Mouse (Mus musculus) layer of hippocampus, postnatal 14 days (tissue): Measurements from ENCODE around the gene Sp100. TPM values are rescaled to one million over a fixed set of nuclear protein-coding genes. Genes with fewer than 3 reads are reported as not detected.

Source experiments
- DNase-seq, 2 experiments: peaks; one replicate each; pipeline ENCODE4 v3.0.0; 2021 to 2022; ENCODE audit warnings: low spot score in 2 of 2, mixed read lengths in 1 of 2
- total RNA-seq, 2 experiments: library from RNA; stranded (reverse); gene quantifications; 2 replicates each; pipeline ENCODE4 v1.2.3; 2021

Gene Sp100
- total RNA-seq, 2 experiments from 2014 or later: 0.43 to 0.44 TPM

GRCm38 (mm10) chr1:85697721-85698493, 48.1 kb downstream of the Sp100 start:
- no peak for DNase-seq

GRCm38 (mm10) chr1:85702531-85702930, 52.7 kb downstream of the Sp100 start:
- DNase-seq: no peak

- peak; percentile 36 to 41 for DNase-seq
Measured at GRCm38 (mm10) chr1:85703245-85704186, 53.7 kb downstream of the Sp100 start.

- no peak for DNase-seq
Measured at GRCm38 (mm10) chr1:85705552-85705951, 55.8 kb downstream of the Sp100 start.

- DNase-seq: no peak
Measured at GRCm38 (mm10) chr1:85706754-85707153, 57.0 kb downstream of the Sp100 start.

GRCm38 (mm10) chr1:85714501-85714900, 64.7 kb downstream of the Sp100 start:
- no peak for DNase-seq

- no peak for DNase-seq
Measured at GRCm38 (mm10) chr1:85716447-85717027, 66.7 kb downstream of the Sp100 start.

- no peak for DNase-seq
Measured at GRCm38 (mm10) chr1:85719049-85719448, 69.3 kb downstream of the Sp100 start.

- DNase-seq: no peak
Measured at GRCm38 (mm10) chr1:85720220-85720893, 70.6 kb downstream of the Sp100 start.

GRCm38 (mm10) chr1:85730471-85730870, 80.7 kb downstream of the Sp100 start:
- no peak for DNase-seq

- DNase-seq: no peak
Measured at GRCm38 (mm10) chr1:85732581-85732980, 82.8 kb downstream of the Sp100 start.

- no peak for DNase-seq
Measured at GRCm38 (mm10) chr1:85734511-85734910, 84.7 kb downstream of the Sp100 start.

- no peak for DNase-seq
Measured at GRCm38 (mm10) chr1:85735463-85736123, 85.8 kb downstream of the Sp100 start.

GRCm38 (mm10) chr1:85736355-85737184, 86.8 kb downstream of the Sp100 start:
- peak; percentile 66 to 81 for DNase-seq

- DNase-seq: no peak
Measured at GRCm38 (mm10) chr1:85739000-85739399, 89.2 kb downstream of the Sp100 start.

GRCm38 (mm10) chr1:85739819-85740218, 90.0 kb downstream of the Sp100 start:
- no peak for DNase-seq

- no peak for DNase-seq
Measured at GRCm38 (mm10) chr1:85740923-85741322, 91.1 kb downstream of the Sp100 start.

GRCm38 (mm10) chr1:85742333-85742732, 92.5 kb downstream of the Sp100 start:
- no peak for DNase-seq

- no peak for DNase-seq
Measured at GRCm38 (mm10) chr1:85742916-85743505, 93.2 kb downstream of the Sp100 start.
